28 mouse cellular contexts compared by ENCODE assay signal in genomic region chr9:87005435-87005779, GRCm38 (mm10). TPM values are rescaled to one million over a fixed set of nuclear protein-coding genes. Genes with fewer than 3 reads are reported as not detected.
A peak's percentile ranks its signal among the peaks of the same experiment; 100 is the strongest.
DNase-seq lines count a peak whose midpoint lies in the region; ATAC-seq lines count a peak whose summit lies in the region.
"Had no signal": no experiment of that assay in that cellular context is flagged by ENCODE, and none has a peak within 500 bp of the region (broad histone marks: within the 10 kb centered on the region; RNA-seq: fewer than 3 reads in every experiment).

No protein-coding gene starts in this region.

- DNase-seq in left cerebral cortex, postnatal 4 days: peak; percentile 5
- no peak for DNase-seq in left cerebral cortex, adult 9 months (ENCODE audit: low spot score in 2 of 2)
- DNase-seq in brain, adult 2 months (ENCODE audit: low read depth, low spot score): peak; percentile 25
- peak; percentile 9 to 27 for DNase-seq in heart, postnatal 14 days
- no peak for DNase-seq in urinary bladder, adult 18-20 months (ENCODE audit: low spot score in 2 of 2)
- no peak for DNase-seq in spleen, postnatal 36 days (ENCODE audit: low spot score in 2 of 2)
- DNase-seq: adrenal gland, adult 8-10 months; cerebellum, adult 8-10 months; embryo, embryonic 11 days; gastrocnemius, adult 2 months; kidney, postnatal 4 days; liver, embryonic 13.5 days; lung, adult 2 months; lung, postnatal 36 days; thymus, postnatal 14 days had no signal

- H3K36me3 ChIP-seq in heart, embryonic 13.5 days: no peaks in the 10 kb centered on the region
- H3K36me3 ChIP-seq: embryonic facial prominence, embryonic 13.5 days; G1E; hindbrain, embryonic 12.5 days; kidney, embryonic 15.5 days; liver, embryonic 13.5 days; neural tube, embryonic 15.5 days had no signal

- H3K4me2 ChIP-seq in heart, embryonic 13.5 days: peak overlapping the region; percentile 41
- H3K4me2 ChIP-seq: embryonic facial prominence, embryonic 13.5 days; forebrain, embryonic 13.5 days; hindbrain, embryonic 12.5 days; kidney, embryonic 15.5 days; liver, embryonic 13.5 days; neural tube, embryonic 15.5 days had no signal

- intact Hi-C loops in left cerebral cortex, postnatal 4 days (cut with DNase I): no loop called here
- intact Hi-C loops in heart, postnatal 14 days (cut with DNase I): no loop called here

- ATAC-seq in heart, embryonic 13.5 days (ENCODE audit: extremely low read depth, insufficient number of reproducible peaks, low FRiP score, low TSS enrichment): peak; percentile 64; the same call in 1 of the 2 replicates
- no peak for ATAC-seq in megakaryocyte, adult 5-6 weeks (ENCODE audit: poor library complexity, severe bottlenecking)
- ATAC-seq: activated CD4-positive, CD25-positive, alpha-beta regulatory T cell, adult 4 months; forebrain, embryonic 13.5 days; intestine, postnatal 0 days had no signal

- peaks cover 24% of the 10 kb centered on the region for H3K4me1 ChIP-seq in heart, embryonic 13.5 days
- H3K4me1 ChIP-seq: embryonic facial prominence, embryonic 13.5 days; hindbrain, embryonic 12.5 days; kidney, embryonic 15.5 days; liver, embryonic 13.5 days; neural tube, embryonic 15.5 days had no signal

- H3K4me3 ChIP-seq in heart, embryonic 13.5 days: no peak overlapping the region
- H3K4me3 ChIP-seq: embryonic facial prominence, embryonic 13.5 days; forebrain, embryonic 13.5 days; gastrocnemius, adult 2 months; hindbrain, embryonic 12.5 days; kidney, embryonic 15.5 days; liver, embryonic 13.5 days; neural tube, embryonic 15.5 days had no signal

- H3K27me3 ChIP-seq in heart, embryonic 13.5 days (replicated peaks): no peaks in the 10 kb centered on the region
- H3K27me3 ChIP-seq: embryonic facial prominence, embryonic 13.5 days; forebrain, embryonic 13.5 days; hindbrain, embryonic 12.5 days; kidney, embryonic 15.5 days; liver, embryonic 13.5 days; neural tube, embryonic 15.5 days had no signal

- peak overlapping the region; percentile 90 for H3K27ac ChIP-seq in heart, embryonic 13.5 days (replicated peaks)
- H3K27ac ChIP-seq: embryonic facial prominence, embryonic 13.5 days; forebrain, embryonic 13.5 days; gastrocnemius, adult 2 months; hindbrain, embryonic 12.5 days; kidney, embryonic 15.5 days; liver, embryonic 13.5 days; neural tube, embryonic 15.5 days had no signal

- no peaks in the 10 kb centered on the region for H3K9me3 ChIP-seq in heart, embryonic 13.5 days
- H3K9me3 ChIP-seq: embryonic facial prominence, embryonic 13.5 days; forebrain, embryonic 13.5 days; G1E; hindbrain, embryonic 12.5 days; kidney, embryonic 15.5 days; liver, embryonic 13.5 days; neural tube, embryonic 15.5 days had no signal

- peak overlapping the region; percentile 56; the same call in 1 of the 2 replicates for H3K9ac ChIP-seq in heart, embryonic 13.5 days
- H3K9ac ChIP-seq: embryonic facial prominence, embryonic 13.5 days; forebrain, embryonic 13.5 days; hindbrain, embryonic 12.5 days; kidney, embryonic 15.5 days; liver, embryonic 13.5 days; neural tube, embryonic 15.5 days had no signal

- WGBS in heart, embryonic 13.5 days: 12% methylated on average over 5 of the region's 5 CpGs

RNA-seq across cellular contexts. Expression of gene Ripply2, which starts 9.9 kb away (rescaled TPM):
- 1 to 10 TPM; 5.4 to 6.1 TPM for total RNA-seq in left cerebral cortex, postnatal 4 days (2021)
- polyA plus RNA-seq in heart, embryonic 13.5 days (2015; fragmentation: Nextera tagmentation; extraction: Ambion mirVana): 0.90 and 1.2 TPM in 2 replicates
- not detected for total RNA-seq in heart, postnatal 14 days (2021)
- not detected in 2 replicates for total RNA-seq in megakaryocyte, adult 5-6 weeks (2015)
- total RNA-seq in megakaryocyte, adult 5-6 weeks (2017): not detected in 2 replicates
- total RNA-seq: G1E; gastrocnemius, adult 2 months had no signal
- polyA plus RNA-seq: activated CD4-positive, CD25-positive, alpha-beta regulatory T cell, adult 4 months; embryonic facial prominence, embryonic 13.5 days; G1E; gonadal fat pad, adult 2 months; intestine, postnatal 0 days; limb, embryonic 14.5 days; liver, embryonic 13.5 days; lung, adult 2 months; spleen, adult 2 months had no signal

RNA-seq across cellular contexts. Expression of gene Cyb5r4, which starts 16.4 kb away (rescaled TPM):
- 10 to 100 TPM; 32.6 to 35.7 TPM for total RNA-seq in left cerebral cortex, postnatal 4 days (2021)
- 46.6 and 47.3 TPM in 2 replicates for polyA plus RNA-seq in heart, embryonic 13.5 days (2015; fragmentation: Nextera tagmentation; extraction: Ambion mirVana)
- 10 to 100 TPM; 26.3 to 29.0 TPM for total RNA-seq in heart, postnatal 14 days (2021)
- 189 and 205 TPM in 2 replicates for total RNA-seq in megakaryocyte, adult 5-6 weeks (2015)
- total RNA-seq in megakaryocyte, adult 5-6 weeks (2017): 163 and 177 TPM in 2 replicates

Comparison
In these comparisons a context has a peak if more than half of its experiments do, and no peak if none do; other contexts are left out.
1. DNase-seq: peak in left cerebral cortex, postnatal 4 days (single experiment), brain, adult 2 months (single experiment) and heart, postnatal 14 days (2 of 2); none in left cerebral cortex, adult 9 months (0 of 2), urinary bladder, adult 18-20 months (0 of 2) and spleen, postnatal 36 days (0 of 2).
2. RNA of gene Ripply2, which starts 9.9 kb away (total RNA-seq): 5.4 to 6.1 TPM in left cerebral cortex, postnatal 4 days; not detected in heart, postnatal 14 days and not detected in megakaryocyte, adult 5-6 weeks; every median in the first group is over 4 times any median in the second.
3. RNA of gene Cyb5r4, which starts 16.4 kb away (total RNA-seq): 163 to 205 TPM in megakaryocyte, adult 5-6 weeks; 32.6 to 35.7 TPM in left cerebral cortex, postnatal 4 days and 26.3 to 29.0 TPM in heart, postnatal 14 days; every median in the first group is over 4 times any median in the second.